Mouse (Mus musculus) Muller cell, postnatal 12 days (primary cell): ENCODE results near the gene Taf5l.
"Not testable (repeated sequence)": the region's sequence is repeated elsewhere in the genome, so short reads cannot be mapped to it uniquely, and the experiment has no call there.

Experiments used
- DNase-seq: peaks from one replicate; pipeline ENCODE4 v3.0.0-alpha.2; 2015; ENCODE audit errors: inconsistent ontology term

The Taf5l gene

DNA sequence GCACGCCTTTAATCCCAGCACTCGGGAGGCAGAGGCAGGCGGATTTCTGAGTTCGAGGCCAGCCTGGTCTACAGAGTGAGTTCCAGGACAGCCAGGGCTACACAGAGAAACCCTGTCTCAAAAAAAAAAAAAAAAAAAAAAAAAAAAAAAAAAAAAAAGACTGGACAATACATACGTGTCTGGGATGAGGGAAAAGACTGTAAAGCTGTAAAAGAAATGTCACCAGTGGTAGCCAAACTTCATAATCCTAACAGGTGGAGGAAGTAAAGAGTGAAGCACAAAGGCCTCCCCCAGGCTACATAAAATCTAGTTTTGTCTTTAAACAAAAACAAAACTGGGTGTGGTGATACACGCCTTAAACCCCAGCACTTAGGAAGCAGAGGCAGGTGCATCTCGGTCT, 6.9 kb downstream of the Taf5l start:
- not testable (repeated sequence) for DNase-seq

DNA sequence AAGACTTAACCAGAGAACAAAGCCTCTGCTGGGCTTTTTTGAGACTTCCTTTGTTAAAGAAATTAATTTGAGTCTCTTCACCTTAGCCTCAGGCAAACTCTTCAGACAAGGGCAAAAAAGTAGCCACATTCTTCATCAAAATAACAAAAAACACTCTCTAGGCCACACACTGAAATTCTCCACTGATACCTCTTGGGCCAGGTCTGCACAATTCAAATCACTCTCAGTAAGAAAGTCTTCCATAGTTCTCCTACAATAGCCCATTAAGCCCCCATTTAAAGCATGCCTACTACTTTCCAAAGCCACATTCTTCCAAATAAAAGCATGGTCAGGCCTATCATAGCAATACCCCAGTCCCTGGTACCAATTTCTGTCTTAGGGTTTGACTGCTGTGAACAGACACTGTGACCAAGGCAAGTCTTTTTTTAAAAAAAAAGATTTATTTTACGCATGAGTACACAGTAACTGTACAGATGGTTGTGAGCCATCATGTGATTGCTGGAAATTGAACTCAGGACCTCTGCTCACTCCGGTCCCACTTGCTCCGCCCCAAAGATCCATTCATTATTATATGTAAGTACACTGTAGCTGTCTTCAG, 9.1 kb downstream of the Taf5l start:
- no peak for DNase-seq

DNA sequence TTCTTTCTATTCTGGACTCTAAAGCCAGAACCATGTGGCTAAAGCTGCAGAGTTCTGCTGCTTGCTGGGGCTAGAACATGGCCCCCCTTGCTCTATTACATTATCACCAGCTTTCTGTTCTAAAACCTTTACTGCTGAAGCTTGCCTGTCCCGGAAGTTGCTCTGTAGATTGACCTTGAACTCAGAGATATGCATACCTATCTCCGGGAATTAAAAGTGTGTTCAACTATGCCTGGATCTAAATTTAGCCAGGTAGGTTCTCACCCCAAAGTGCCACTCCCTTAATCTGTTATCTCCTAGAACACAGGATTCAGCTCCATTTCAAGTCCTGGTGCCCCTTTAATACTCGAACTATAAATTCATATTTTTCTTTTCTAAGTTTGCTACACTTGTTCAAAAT, 9.6 kb downstream of the Taf5l start:
- no peak for DNase-seq

DNA sequence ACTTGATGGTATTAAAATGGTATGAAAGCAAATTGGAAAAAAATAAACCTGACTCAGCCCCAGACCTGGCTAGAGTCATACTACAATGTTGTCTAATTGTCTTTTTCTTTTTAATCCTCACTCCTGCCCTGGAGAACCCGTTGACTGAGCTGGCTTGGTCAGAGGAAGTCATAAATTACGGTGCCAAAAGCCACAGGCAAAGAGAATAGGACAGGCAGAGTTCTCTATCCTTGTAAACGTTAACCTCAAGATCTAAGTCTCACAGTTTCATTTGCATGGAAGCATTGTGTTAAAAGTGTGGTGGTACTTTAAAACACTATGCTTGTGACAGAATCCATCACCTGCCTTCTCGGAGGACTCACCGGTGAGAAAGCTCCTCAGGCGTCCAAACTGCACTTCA, 13.4 kb downstream of the Taf5l start:
- DNase-seq: no peak

DNA sequence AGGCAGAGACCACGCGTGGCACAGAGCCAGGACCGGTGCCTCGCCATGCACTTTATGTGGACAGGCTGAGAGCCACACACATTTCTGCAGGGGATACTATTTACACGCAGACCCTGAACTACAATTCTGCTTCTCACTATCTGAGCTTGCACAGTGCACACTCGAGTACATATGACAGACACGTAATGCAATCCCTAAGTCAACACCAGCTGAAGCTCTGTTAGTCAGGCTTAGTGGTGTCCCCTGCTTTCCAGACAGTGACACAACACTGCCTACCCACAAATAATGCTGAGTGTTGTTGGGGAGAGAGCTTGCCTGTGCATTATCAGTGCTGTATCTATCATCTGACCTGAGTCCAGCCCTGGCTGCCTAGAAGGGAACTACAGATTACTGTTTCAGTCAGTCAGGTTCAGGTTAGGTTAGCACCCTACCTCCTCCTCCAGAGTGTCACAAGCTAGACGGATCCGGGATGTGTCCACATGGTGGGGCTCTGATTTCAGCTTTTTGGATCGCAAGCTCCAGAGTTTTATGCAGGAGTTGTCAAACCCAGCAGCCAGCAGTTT, 18.6 kb downstream of the Taf5l start:
- DNase-seq: no peak

DNA sequence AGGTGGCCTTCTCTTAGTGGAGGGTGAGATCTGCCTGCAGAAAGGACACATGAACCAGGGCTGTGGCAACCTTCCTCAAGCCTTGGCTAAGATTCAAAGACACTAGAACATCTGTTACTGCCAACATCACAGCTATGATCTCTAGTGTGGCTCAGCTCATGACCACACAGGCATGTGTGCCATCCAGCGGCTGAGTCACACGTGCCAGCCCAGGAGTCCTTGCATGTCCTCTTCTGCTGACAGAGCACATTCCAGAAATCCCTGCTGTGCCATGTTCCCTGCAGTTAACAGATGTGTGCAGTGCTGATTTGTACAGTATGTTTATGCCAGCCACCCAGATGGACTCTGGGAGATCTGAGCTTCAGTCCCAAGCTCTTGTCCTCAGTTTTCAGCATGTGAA, 21.6 kb downstream of the Taf5l start:
- DNase-seq: no peak

DNA sequence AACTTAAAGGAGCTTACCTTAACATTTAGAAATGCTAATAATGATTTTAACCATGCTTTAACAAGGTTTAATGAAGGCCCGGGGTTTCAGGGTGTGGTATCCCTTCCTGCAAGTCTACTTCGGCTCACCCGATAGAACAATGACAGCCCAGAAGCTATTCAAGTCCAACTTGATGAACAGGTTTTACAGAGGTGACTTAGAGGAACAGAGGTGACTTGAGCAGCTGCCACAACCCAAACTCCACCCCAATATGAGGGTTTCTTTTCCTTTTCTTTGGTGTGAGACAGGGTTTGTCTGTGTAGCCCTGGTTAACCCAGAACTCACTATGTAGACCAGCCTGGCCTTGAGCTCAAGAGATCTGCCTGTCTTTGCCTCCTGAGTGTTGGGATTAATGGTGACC, 27.2 kb downstream of the Taf5l start:
- DNase-seq: no peak

DNA sequence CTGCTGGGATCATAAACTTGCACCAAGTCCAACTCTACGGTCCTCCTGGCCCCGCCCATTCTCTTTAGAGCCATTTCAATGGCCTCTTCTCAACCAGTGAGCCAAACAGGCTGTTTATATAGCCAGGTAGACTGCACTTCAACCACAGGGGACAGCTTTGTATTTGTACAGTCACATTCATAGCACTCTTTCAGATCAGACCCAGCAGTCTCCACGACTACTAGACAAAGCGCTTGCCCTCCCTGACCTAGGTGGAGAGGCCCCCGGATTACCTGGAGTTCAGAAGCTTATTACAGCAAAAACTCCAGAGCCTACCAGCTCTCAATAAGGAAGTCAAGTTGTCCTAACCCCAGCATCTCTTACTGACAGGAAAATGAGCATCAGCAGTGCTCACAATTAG, 27.6 kb downstream of the Taf5l start:
- no peak for DNase-seq

DNA sequence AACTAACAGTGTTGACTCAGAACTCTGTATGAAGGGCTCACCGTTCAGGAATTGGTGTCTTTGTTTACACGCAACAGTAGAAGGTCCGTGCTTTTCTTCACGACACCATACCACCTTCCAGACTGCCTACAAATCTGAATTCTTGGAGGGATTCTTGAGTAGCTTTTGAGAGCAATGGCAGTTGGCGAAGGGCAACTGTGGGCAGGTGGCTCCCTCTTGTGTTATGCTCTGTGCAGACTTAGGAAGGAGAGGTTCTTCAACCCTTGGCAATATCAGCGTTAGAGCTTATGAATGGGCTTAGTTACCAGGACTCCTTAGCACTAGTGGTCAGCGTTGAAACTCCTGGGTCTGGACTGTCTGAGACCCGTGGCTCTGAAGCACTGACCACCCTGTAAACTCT, 28.6 kb downstream of the Taf5l start:
- DNase-seq: peak; percentile 74

DNA sequence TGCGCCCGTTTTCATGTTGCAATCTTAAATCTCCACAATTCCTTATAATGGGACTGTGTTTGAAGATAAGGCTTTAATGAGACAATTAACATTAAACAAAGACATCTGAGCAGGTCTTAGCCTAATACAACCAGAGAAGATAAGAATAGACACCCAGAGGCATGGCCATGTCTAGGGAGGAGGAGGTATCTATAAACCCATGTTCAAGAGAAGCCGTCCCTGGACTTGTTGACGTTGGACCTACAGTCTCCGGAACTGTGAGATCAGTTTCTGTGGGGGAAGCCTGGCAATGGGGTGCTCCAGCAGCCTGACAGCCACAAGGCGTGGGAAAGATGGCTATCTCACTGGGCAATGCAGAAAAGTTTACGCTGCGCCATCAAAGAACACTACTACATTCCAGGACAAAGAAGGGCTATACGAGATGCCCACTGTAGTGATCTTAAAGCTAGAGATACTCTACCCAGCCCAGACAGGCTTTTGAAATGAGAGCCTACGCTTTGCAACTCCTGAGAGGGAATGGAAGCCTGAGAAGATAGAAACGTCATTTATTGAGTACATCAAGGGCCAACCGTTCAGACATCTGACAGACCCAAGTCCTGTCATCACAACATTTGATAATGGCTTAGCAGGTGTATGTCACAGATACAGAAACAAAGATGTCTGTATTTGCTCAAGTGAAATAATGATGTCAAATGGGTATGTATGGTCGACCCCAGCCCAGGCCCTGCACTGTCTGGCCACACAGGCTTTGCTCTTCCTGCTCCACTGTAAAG, 30.7 kb downstream of the Taf5l start:
- no peak for DNase-seq

DNA sequence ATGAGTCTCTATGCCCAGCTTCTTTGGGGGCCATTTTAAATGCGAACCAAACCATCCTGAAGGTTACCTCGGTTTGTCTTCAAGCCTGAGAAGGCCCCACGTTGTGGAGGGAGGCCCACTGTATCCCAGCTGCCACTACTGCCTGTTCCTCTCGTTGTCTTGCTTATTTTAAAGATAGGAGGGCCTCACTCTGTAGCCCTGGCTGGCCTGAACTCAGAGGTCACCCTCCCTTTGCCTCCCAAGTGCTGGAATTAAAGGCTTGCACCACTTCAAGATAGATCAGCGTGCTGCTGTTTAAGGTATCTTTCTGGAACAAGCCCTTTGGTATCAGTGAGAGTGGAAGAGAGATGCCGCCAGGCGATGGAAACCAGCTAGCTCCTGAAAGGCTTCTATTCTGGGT, 32.1 kb downstream of the Taf5l start:
- no peak for DNase-seq

DNA sequence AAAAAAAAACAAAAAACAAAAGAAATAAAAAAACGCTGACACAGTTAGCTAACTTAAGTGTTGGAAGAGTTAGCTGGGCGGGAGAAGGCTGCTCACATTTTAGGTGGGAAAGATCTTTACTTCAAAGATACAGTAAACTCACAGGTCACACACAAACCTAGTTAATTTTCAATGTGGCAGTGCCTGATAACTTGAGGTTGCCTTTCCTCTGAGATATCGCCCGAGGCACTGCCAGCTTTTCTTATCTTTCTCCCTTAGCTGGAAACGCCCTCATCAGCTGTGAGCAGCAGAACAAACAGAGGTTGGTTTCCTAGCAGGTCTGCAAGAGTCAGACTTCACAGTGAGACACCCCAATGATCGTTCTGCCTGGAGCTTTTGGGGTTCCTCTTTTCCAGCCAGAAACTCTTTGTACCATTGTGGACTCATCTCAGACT, 32.6 kb downstream of the Taf5l start:
- DNase-seq: no peak

DNA sequence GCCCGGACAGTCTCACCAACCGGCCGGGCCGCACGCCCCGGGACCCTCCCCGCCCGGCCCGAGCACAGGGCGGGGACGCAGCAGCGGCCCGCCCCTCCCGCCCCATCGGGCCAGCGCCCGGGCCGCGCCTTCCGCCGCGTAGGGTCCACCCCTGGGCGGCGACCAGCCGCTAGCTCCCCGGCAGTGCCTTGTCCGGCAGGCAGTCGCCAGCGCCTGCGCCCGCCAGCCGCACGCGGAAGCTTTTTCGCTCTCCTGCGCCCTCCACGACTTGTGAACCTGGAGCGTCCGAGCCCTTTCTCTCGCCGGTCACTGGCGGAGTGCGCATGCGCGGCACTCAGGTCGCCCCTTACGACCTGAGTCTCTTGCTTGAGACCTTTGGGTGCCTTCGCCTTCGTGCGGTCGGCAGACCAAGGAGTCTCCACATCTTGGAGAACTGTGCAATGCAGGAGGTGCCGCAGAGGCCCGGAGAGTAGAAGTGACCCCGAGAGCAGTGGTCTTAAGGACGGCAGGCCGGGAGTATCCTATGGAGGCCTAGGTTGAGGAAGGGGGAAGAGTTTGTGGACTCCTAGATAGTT, 38.3 kb downstream of the Taf5l start, which contains the start of gene Abcb10:
TSS of gene Abcb10 (minus strand) at position 297 of the 575 bp plus-strand sequence.
- peak; percentile 95 for DNase-seq

DNA sequence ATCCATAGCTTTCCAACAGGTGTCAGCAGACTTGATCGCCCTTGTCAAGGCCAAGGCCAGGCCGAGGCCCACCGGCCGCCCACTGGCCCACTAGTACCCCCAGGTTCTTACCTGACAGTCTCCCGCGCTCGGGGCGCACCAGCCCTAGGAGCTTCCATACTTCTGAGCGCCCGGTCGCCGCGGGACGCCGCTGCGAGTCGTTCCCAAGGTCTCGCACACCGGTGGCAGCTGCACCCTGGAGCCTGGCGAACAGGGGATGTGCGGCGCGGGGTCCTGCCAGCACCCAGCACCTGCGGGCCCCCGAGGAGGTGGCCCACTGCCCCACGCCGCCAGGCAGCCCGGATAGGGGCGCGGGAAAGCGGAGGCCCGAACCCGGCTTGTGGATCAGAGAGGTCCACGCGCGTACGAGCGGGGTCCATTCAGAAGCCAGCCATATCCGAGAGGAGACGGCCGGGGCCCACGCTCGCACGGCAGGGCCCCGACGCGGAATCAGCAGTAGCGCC, 38.9 kb downstream of the Taf5l start:
- no peak for DNase-seq

DNA sequence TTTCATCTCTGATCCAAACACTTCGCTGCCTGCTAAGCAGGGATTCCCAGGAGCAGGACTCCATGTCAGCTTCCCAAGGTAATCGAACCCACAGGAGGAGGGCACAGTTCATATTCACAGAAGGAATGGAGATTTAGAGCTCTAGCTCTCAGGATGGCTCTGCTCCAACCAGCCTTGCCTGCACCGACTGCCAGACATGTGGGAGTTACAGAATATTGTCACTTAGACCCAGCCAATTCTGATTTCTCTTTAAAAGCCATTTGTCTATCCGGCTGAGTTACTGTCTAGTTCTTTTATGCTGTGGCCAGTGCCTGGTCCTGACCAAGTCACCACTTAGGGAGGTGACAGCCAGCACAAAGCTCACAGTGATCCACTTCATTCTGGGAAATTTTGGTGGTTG, 39.5 kb downstream of the Taf5l start:
- DNase-seq: no peak

DNA sequence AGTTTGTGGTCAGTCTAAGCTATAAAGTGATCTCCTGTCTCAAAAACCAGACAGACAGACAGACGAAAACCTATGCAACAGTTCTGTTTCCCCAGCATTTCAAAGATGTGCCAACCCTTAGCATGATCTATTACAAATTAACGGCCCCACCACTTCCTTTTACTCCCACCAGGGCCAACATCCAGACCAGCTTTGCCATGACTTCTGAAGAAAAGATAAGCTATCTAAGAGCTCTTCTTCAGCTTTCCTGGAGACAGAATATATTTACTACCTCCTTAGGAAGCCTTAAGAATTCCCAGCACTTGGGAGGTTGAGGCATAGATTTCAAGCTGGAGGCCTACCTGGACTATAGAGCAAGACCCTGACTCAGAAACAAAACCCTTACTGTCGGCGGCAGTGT, 41.0 kb downstream of the Taf5l start:
- no peak for DNase-seq

DNA sequence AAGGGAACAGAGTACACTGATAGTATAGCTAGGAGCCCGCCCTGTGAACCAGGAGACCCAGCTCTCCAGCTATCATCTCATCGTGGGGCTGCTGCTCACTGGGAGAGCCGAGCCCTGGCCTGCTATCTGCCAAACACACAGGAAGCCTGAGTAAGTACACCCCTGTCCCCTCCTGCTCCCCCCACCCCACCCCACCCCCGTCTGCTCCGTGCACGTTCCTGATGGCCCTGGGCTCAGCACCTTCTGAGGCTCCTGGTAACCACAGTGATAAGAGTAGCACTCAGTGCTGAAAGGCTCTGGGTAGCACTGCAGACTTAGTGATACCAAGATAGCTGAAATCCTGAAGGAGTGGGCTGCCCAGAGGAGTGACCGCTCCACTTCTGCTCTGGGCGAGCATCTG, 42.3 kb downstream of the Taf5l start:
- no peak for DNase-seq

DNA sequence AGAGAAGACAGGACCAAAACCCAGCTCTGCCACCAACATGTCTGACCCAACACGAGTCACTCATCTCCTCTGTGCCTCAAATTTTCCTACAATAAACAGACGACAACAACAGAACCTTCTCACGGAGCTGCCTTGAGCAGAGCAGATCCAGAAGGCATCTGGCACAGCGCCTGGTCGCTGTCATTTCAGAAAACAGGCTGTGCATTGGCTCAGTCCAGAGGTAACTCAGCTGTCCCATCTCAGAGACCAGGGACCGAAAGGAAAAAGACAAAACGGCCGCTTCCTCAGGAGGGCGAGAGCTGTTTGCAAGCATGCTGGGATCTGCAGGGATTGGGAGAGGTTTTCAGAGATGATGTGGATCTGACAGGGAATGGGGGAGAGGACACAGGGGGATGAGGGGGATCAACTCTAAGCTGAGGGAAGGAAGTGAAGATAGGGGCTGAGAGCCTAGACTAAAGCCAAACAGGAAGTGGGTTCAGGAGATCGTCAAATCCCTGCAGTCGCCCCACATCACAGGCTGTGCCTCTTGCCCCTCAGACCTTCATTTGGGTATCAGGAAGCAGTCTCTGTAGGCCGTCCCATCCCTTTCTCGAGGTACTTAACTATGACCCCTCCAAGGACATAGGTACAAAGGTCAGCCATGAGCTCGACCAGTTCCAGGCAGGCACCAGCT, 42.9 kb downstream of the Taf5l start:
- peak; percentile 14 for DNase-seq

DNA sequence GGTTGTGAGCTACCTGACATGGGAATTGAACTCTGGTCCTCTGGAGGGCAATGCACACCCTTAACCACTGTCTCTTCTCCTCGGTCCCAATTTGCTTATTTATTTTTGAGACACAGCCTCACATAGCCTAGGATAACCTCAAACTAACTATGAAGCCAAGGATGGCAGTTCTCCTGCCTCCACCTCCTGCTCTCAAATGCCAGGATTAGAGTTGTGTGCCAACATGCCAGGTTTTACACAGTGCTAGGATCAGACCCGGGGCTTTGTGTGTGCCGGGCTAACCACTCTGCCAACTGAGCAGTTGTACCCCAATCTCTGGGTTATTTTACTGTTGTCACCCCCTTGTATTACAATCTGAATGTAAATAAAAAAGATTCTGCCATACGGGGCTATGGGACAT, 43.7 kb downstream of the Taf5l start:
- DNase-seq: no peak

DNA sequence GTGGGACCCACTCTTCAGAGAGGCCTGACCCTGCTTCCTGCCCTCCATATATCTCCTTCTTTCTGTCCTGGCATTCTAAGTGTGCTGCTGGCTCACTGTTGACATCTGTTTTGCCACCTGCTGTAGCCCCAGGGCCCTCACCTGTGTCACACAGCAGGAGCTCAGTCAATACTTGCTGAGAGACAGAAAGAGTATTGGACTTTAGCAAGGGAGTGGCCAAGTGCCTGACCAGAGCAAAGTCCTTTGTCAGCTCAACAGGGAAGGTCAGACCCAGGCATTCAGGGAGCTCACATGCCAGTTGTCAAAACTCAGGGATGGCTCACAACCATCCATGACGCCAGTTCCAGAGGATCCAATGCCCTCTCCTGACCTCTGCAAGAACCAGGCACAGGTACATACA, 47.7 kb downstream of the Taf5l start:
- DNase-seq: no peak

DNA sequence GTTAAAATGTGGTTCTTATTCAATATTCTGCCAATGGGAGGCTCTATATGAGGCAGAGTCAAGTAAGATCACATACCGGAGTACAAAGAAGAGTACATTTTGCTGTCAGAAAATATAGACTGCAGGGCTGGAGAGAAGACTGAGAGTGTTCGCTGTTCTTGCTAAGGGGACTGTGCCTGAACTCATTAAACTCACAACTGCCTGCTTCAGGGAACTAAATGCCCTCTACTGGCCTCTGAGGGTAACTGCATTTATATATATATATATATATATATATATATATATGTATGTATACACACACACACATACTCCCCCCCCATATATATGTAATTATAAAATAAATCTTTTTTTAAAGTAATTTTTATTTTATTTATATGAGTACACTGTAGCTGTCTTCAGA, 54.3 kb downstream of the Taf5l start:
- no peak for DNase-seq

DNA sequence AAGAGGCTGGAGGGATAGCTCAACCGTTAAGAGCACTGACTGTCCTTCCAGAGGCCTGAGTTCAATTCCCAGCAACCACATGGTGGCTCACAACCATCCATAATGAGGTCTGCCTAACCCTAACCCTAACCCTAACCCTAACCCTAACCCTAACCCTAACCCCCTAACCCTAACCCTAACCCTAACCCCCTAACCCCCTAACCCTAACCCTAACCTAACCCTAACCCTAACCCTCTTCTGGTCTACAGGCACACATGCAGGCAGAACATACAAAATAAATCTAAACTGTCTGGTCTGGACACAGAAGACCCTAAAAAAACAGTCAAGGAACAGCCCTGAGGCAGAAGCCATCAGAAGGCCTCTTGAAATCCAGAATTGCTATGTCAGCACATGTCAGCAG, 59.8 kb downstream of the Taf5l start:
- no peak for DNase-seq
